Mouse (Mus musculus): ENCODE data around the gene Myog.

The Myog gene

GRCm38 (mm10) chr1:134331879-134332635 lies 42.3 kb downstream of the Myog start:
- DNase-seq, result peak; percentile 76

GRCm38 (mm10) chr1:134332770-134333271 lies 43.0 kb downstream of the Myog start, which contains the start of gene Ppfia4:
TSS of gene Ppfia4 (minus strand) at chr1:134332928.
- peak; percentile 20 for DNase-seq

GRCm38 (mm10) chr1:134333371-134334110 lies 43.8 kb downstream of the Myog start:
- no peak for DNase-seq

GRCm38 (mm10) chr1:134334111-134334827 lies 44.5 kb downstream of the Myog start:
- DNase-seq, result no peak

GRCm38 (mm10) chr1:134335211-134335923 lies 45.6 kb downstream of the Myog start:
- no peak for DNase-seq

- no peak for DNase-seq
Measured at GRCm38 (mm10) chr1:134335924-134336810, 46.4 kb downstream of the Myog start.

GRCm38 (mm10) chr1:134336958-134337710 lies 47.3 kb downstream of the Myog start:
- DNase-seq, result no peak

- DNase-seq, result no peak
Measured at GRCm38 (mm10) chr1:134339162-134339561, 49.4 kb downstream of the Myog start.

GRCm38 (mm10) chr1:134339757-134340619 lies 50.2 kb downstream of the Myog start:
- no peak for DNase-seq

- no peak for DNase-seq
Measured at GRCm38 (mm10) chr1:134341641-134342277, 52.0 kb downstream of the Myog start.

Data from kidney, postnatal 14 days (tissue).